Mouse (Mus musculus) heart, adult 2 months (tissue): ENCODE data around the gene Slamf1.

Source experiments
- CTCF ChIP-seq: fragments of 200-600 bp; IDR thresholded peaks from 2 replicates; pipeline ENCODE4 v1.8.1; 2022; ENCODE audit warnings: antibody characterized with exemption, mild to moderate bottlenecking, moderate library complexity
- EP300 ChIP-seq: fragments of 200-500 bp; IDR thresholded peaks from 2 replicates; pipeline ENCODE4 v1.6.1; 2011; ENCODE audit warnings: low read depth, low read length, control low read depth; ENCODE audit not compliant: insufficient read depth
- POLR2A ChIP-seq: fragments of 200-500 bp; IDR thresholded peaks from 2 replicates; pipeline ENCODE4 v1.6.1; 2011; ENCODE audit warnings: mild to moderate bottlenecking, low read depth, low read length, control low read depth; ENCODE audit not compliant: insufficient read depth

DNA sequence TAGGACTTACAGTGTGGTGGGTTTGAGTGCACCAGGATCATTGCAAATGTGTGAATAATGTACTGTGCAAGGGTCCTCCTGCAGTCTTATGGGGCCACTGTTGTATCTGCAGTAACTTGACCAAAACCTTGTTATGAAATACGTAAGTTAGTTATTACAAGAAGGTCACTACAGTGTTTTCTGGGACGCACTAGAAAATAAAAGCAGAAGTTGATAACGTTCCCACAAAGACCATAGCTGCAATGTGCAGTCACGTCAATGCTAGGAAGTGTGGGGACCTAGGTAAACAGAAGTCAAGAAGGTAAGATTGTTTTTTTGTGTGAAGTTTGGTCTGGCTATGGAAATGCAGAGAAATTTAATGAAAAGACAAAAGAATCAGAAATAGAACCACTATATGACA, 50.1 kb downstream of the Slamf1 start:
- TF ChIP-seq CTCF (no peak), POLR2A (no peak), EP300 (no peak)
